Mouse (Mus musculus) neural tube, embryonic 12.5 days (tissue): Measurements from ENCODE around the gene Ufd1. TPM values are rescaled to one million over a fixed set of nuclear protein-coding genes. Genes with fewer than 3 reads are reported as not detected.

Experiments
- ATAC-seq: fragments of 200-750 bp; cut with Nextera tagmentation; 2 replicates; pipeline ENCODE4 v1.8.0; 2017; ENCODE audit warnings: low read depth, mild to moderate bottlenecking, moderate TSS enrichment, moderate library complexity; ENCODE audit not compliant: low FRiP score
- H3K27ac ChIP-seq: fragments of 300-500 bp; sonication (generic); 2 replicates; pipeline ENCODE4 v1.5.1; 2016
- H3K27me3 ChIP-seq: fragments of 300-500 bp; sonication (generic); replicated peaks from 2 replicates; pipeline ENCODE4 v1.6.1; 2016; ENCODE audit warnings: mild to moderate bottlenecking
- H3K36me3 ChIP-seq: fragments of 300-500 bp; sonication (generic); 2 replicates; pipeline ENCODE4 v1.6.1; 2016; ENCODE audit warnings: mild to moderate bottlenecking
- H3K4me1 ChIP-seq: fragments of 300-500 bp; sonication (generic); 2 replicates; pipeline ENCODE4 v1.6.1; 2016
- H3K4me2 ChIP-seq: fragments of 300-500 bp; sonication (generic); replicated peaks from 2 replicates; pipeline ENCODE4 v1.6.1; 2016; ENCODE audit warnings: mild to moderate bottlenecking
- H3K4me3 ChIP-seq: fragments of 300-500 bp; sonication (generic); 2 replicates; pipeline ENCODE4 v1.5.1; 2016
- H3K9ac ChIP-seq: fragments of 300-500 bp; sonication (generic); 2 replicates; pipeline ENCODE4 v1.6.1; 2016; ENCODE audit warnings: mild to moderate bottlenecking
- H3K9me3 ChIP-seq: fragments of 300-500 bp; sonication (generic); 2 replicates; pipeline ENCODE4 v1.6.1; 2016; ENCODE audit warnings: mild to moderate bottlenecking
- WGBS: fragments of 180-500 bp; shearing (Covaris S2); methylation state at CpG from one replicate; pipeline ENCODE4 v1.1.7; 2016; 5-methylcytosine and 5-hydroxymethylcytosine counted together
- polyA plus RNA-seq: library from polyadenylated mRNA; unstranded; fragments of >200 nt; fragmentation: Nextera tagmentation; extraction: Ambion mirVana; gene quantifications from 2 replicates; pipeline ENCODE4 v1.2.1, GENCODE M21; 2016

The Ufd1 gene
- polyA plus RNA-seq: 107 and 111 TPM in 2 replicates

DNA sequence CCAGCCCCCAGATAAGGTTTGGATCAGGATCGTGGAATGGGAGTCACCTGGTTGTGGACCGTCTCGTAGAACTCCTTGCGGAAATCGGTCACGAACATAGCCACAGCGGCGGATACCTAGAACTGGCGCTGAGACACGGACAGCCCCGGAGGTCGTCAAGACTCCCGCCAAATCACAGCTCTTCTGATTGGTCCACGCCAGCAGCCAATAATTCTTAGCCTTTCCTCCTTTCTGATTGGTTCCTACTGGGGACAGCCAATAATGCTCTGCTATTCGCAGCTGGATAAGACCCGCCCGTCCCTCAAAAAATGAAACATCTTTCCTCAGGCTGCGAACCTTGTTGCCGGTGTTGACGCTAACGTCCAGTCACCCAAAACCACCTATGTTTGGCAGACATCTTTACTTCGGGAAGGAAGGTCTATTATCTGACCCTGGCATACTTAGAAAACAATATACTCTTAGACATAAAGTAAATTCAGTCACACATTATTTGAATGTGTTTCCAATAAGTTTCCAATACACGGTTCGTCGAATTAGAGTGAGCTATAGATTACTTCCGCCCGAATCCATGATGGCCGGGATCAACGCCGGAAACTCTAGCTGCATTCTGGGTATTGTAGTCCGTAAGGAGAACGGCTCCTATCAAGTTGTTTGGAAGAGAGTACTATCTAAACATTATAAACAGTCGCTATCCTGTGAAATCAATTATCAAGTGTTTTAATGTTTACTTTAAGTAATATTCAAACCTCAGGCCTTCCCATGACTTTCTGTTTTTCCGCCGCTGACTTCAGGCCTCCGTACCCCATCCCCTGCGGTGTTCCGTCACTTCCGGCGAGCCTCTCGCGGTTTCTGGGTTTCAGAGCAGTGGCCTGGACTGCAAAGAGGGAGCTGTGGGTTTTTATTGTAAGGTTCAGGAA, at the start of gene Ufd1, which contains the start of gene Cdc45:
TSS of gene Ufd1 (plus strand) at position 312 of the 917 bp plus-strand sequence.
TSS of gene Cdc45 (minus strand) at position 520 of the 917 bp plus-strand sequence.
- peak within 1 kb of the TSS; percentile 71 for H3K4me2 ChIP-seq
- under 1% methylated on average over 42 of the region's 42 CpGs for WGBS
- peak; percentile 97 for ATAC-seq
- no peaks in the 10 kb centered on the region for H3K27me3 ChIP-seq
- H3K9ac ChIP-seq: peak within 1 kb of the TSS; percentile 81
- H3K4me3 ChIP-seq: peak within 1 kb of the TSS; percentile 82
- H3K9me3 ChIP-seq: no peaks in the 10 kb centered on the region
- peaks cover 38% of the 10 kb centered on the region for H3K36me3 ChIP-seq
- no peak within 1 kb of the TSS for H3K27ac ChIP-seq
- H3K4me1 ChIP-seq: peaks cover 14% of the 10 kb centered on the region

DNA sequence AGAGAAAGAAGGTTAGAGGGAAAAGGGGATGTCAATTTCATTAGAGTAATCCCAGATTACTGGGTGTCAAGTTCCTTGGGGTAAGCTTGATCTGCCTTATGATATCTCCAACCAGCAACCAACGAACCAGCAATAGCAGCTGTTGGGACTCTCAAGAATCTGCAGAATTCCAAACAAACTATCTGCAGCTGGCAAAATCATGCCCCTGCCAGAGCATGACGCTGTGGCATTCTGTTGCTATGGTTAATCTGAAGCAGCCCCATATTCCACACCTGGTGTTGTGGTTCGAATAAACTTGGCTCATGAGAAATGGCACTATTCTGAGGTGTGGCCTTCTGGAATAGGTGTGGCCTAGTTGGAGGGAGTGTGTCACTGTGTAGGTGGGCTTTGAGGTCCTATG, 48.6 kb upstream of the Ufd1 start:
- H3K27me3 ChIP-seq: no peaks in the 10 kb centered on the region
- no peak overlapping the region for H3K27ac ChIP-seq
- H3K9me3 ChIP-seq: no peaks in the 10 kb centered on the region; the same call in 1 of the 2 replicates
- 83% methylated on average over 3 of the region's 3 CpGs for WGBS
- H3K9ac ChIP-seq: no peak overlapping the region
- no peaks in the 10 kb centered on the region for H3K36me3 ChIP-seq
- ATAC-seq: no peak
- H3K4me2 ChIP-seq: no peak overlapping the region
- no peaks in the 10 kb centered on the region for H3K4me1 ChIP-seq
- no peak overlapping the region for H3K4me3 ChIP-seq

DNA sequence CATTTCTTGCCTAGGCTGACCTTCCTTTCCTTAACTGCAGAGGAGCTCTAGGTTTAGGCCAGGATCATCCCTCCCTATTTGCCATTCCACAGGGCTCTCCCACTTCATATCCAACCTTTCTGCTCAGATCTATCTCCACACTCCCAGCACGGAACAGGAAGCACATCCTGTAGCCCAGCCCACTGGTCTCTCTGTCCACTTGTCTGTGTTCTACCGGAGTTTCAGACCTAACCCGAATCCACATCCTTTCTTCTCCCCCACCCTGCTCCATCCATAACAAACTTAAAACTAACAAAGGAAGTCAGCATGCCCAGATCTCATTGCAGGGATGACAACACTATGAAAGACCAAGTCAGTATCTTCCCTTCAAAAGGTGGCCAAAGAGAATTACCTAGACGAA, 45.2 kb upstream of the Ufd1 start:
- no peaks in the 10 kb centered on the region for H3K27me3 ChIP-seq
- no peak for ATAC-seq
- no peak overlapping the region for H3K4me3 ChIP-seq
- no peak overlapping the region for H3K9ac ChIP-seq
- no peak overlapping the region for H3K27ac ChIP-seq
- no peak overlapping the region for H3K4me2 ChIP-seq
- 79% methylated on average over 4 of the region's 4 CpGs for WGBS
- H3K4me1 ChIP-seq: no peaks in the 10 kb centered on the region
- H3K36me3 ChIP-seq: no peaks in the 10 kb centered on the region
- H3K9me3 ChIP-seq: no peaks in the 10 kb centered on the region

DNA sequence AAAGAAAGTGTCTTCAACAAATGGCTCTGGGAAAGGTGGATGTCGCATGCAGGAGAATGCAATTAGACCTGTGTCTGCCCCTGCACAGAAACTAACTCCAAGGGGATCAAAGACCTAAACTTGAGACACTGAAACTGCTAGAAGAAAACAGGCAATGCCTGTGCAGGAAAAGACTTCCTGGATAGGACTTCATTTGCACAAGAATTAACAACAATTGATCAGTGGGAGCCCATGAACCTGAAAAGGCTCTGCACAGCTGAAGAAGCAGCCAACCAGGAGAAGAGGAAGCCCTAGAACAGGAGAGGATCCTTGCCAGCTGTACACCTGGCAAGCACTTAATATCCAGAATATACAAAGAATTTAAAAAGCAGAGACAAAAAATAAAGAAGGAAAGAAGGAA, 42.1 kb upstream of the Ufd1 start:
- no peak overlapping the region for H3K4me2 ChIP-seq
- H3K27ac ChIP-seq: no peak overlapping the region
- H3K9ac ChIP-seq: no peak overlapping the region
- no peaks in the 10 kb centered on the region for H3K36me3 ChIP-seq
- no peaks in the 10 kb centered on the region for H3K9me3 ChIP-seq
- ATAC-seq: no peak
- WGBS: 63% methylated on average over 1 of the region's 1 CpGs
- H3K27me3 ChIP-seq: no peaks in the 10 kb centered on the region
- no peaks in the 10 kb centered on the region for H3K4me1 ChIP-seq
- no peak overlapping the region for H3K4me3 ChIP-seq

DNA sequence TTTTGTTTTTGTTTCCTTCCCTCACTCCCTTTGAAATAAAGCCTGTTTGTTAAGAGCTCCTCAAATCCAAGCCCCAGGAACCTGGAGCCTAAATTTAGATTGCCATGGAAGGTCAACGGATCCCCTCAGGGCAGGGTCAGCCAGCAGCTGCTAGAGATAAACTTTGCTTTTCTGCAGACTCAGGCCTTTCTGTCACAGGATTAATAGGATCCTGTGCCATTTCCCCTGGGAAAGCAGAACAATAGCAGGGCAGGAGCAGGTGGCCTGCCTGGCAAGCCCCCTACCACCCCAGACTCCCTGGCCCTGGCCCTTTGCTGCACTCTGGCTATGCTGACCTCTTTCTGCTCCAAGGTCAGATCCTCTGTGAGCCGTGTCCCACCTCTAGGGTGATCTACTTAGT, 37.6 kb upstream of the Ufd1 start:
- Histone ChIP-seq H3K4me1 (peaks cover 13% of the 10 kb centered on the region), H3K4me2 (no peak overlapping the region), H3K9me3 (no peaks in the 10 kb centered on the region), H3K27me3 (peaks cover 40% of the 10 kb centered on the region), H3K36me3 (no peaks in the 10 kb centered on the region), H3K27ac (no peak overlapping the region), H3K4me3 (no peak overlapping the region), H3K9ac (no peak overlapping the region)
- WGBS: 18% methylated on average over 2 of the region's 2 CpGs
- ATAC-seq: no peak

DNA sequence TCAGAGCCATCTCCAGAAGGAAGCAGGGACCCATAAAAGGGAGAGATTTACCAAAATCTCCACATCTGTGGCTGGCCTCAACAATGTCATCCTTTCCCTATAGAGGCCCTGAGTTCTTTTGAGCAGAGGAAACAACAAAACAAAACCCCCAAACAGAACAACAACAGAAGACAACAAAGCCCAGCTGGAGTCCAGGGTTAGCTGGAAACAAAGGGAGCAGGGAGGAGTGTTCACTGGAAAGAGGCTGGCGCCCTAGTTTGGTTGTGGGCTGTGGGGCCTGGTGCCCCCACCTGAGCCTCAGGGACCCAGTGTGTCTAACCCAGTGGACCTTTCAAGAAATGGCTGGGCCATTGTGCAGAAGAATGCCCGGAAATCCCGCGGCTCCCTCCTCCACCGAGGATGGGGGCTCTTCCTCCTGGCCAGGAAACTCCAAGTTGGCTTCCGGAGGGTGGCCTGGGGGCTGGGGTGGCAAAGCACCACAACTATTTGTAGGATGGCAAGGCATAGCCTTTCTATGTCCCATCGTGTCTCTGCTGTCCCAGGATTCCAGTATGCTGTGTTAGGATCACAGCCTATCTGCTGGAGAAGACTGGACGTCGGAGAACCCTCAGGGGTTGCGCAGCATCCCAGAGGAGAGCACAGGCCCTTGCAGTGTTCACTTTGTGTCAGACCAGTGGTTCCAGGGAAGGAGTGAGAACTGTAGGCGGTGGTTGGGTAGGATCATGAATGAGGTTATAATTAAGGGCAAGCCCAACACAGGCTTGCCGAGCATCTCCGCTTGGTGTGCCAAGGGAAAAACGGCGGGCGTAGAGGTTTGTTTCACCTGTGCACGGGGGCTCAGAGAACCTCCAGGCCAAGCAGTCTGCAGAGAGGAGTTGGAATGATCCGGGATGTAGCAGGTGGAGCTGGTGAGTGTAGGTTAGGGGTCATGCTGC, 35.7 kb upstream of the Ufd1 start:
- Histone ChIP-seq H3K9me3 (no peaks in the 10 kb centered on the region), H3K4me3 (no peak overlapping the region), H3K27ac (no peak overlapping the region), H3K36me3 (no peaks in the 10 kb centered on the region), H3K9ac (no peak overlapping the region), H3K4me2 (peak overlapping the region; percentile 65), H3K27me3 (peaks cover 44% of the 10 kb centered on the region), H3K4me1 (peaks cover 13% of the 10 kb centered on the region)
- 28% methylated on average over 18 of the region's 18 CpGs for WGBS
- no peak for ATAC-seq

DNA sequence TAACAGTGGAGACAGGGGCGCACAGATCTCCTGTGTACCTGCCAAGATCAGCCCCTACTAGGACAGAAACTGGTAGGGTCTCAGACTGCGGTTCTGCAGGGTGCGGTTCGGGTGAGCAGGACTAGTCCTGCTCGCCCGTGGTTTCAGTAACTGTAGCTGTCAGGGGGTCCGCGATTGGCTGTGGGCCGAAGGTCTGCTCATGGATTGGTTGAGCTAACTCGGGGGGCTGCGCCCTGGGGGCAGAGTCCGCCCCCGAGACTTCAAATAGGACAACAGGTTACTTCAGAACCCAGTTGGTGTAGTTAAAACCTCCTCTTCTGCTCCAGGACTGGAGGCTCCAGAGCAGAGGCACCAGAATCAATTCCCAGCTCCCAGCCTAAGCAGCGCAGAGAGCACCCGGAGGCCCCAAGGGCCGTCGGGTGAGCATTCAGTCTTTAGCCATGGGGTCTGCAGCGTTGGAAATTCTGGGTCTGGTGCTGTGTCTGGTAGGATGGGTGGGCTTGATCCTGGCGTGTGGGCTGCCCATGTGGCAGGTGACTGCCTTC, 35.0 kb upstream of the Ufd1 start, which contains the start of gene Cldn5:
TSS of gene Cldn5 (plus strand) at position 292 of the 545 bp plus-strand sequence.
- H3K27ac ChIP-seq: no peak within 1 kb of the TSS
- ATAC-seq: peak; percentile 17; the same call in 1 of the 2 replicates
- 3% methylated on average over 19 of the region's 19 CpGs for WGBS
- H3K9ac ChIP-seq: peak within 1 kb of the TSS; percentile 47
- peak within 1 kb of the TSS; percentile 65 for H3K4me2 ChIP-seq
- H3K36me3 ChIP-seq: no peaks in the 10 kb centered on the region
- H3K4me1 ChIP-seq: peaks cover 13% of the 10 kb centered on the region
- H3K9me3 ChIP-seq: no peaks in the 10 kb centered on the region
- peaks cover 44% of the 10 kb centered on the region for H3K27me3 ChIP-seq
- H3K4me3 ChIP-seq: peak within 1 kb of the TSS; percentile 40

DNA sequence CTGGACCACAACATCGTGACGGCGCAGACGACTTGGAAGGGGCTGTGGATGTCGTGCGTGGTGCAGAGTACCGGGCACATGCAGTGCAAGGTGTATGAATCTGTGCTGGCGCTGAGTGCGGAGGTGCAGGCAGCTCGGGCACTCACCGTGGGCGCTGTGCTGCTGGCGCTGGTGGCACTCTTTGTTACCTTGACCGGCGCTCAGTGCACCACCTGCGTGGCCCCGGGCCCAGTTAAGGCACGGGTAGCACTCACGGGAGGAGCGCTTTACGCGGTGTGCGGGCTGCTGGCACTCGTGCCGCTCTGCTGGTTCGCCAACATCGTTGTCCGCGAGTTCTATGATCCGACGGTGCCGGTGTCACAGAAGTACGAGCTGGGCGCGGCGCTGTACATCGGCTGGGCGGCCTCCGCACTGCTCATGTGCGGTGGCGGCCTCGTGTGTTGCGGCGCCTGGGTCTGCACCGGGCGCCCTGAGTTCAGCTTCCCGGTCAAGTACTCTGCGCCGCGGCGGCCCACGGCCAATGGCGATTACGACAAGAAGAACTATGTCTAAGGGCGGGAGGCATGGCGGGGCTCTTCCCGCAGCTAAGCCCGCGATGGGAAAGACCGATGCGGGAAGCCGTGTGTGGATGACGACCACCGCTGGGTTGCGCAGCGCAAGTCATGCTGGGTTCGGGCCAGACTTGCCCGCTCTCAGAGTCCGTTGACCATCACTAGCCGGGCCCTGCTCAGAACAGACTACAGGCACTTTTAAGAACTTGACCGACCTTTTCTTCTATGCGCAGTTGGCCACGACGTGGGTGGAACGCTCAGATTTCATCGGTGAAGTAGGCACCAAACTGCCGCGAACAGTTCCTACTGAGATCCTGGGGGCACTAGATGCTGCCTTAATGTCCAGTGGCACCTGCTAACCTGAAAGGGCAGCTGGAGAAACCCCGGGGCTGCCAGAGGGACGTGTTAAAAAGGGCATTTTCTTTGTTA, 34.2 kb upstream of the Ufd1 start:
- H3K36me3 ChIP-seq: peaks cover 6% of the 10 kb centered on the region; the same call in 1 of the 2 replicates
- H3K4me3 ChIP-seq: peak overlapping the region; percentile 40
- peak overlapping the region; percentile 47 for H3K9ac ChIP-seq
- H3K27me3 ChIP-seq: peaks cover 44% of the 10 kb centered on the region
- no peak overlapping the region for H3K27ac ChIP-seq
- H3K9me3 ChIP-seq: no peaks in the 10 kb centered on the region
- peak; percentile 27 for ATAC-seq
- peaks cover 13% of the 10 kb centered on the region for H3K4me1 ChIP-seq
- peak overlapping the region; percentile 65 for H3K4me2 ChIP-seq
- 3% methylated on average over 80 of the region's 80 CpGs for WGBS

DNA sequence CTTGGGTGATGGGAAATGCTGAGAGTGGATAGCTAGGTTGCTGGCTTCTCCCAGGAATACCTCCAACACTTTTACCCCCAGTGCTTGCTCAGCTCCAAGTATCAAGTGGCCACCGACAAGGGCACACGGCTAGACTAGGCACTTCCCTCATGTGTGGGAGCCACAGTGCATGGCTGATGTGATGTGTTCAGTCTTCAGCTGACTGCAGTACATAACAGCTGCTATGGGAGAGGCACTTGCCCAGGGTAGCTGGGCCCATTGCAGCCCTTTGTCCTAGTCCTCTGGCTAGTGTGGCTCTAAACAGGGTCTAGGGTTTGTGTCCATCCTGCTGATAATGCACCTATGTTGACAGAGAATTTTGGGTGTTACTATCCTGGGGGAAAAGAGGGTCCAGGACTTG, 33.1 kb upstream of the Ufd1 start:
- 62% methylated on average over 2 of the region's 2 CpGs for WGBS
- Histone ChIP-seq H3K36me3 (peaks cover 9% of the 10 kb centered on the region; the same call in 1 of the 2 replicates), H3K27me3 (peaks cover 44% of the 10 kb centered on the region), H3K9ac (no peak overlapping the region), H3K4me2 (no peak overlapping the region), H3K27ac (no peak overlapping the region), H3K4me3 (no peak overlapping the region), H3K4me1 (peaks cover 13% of the 10 kb centered on the region), H3K9me3 (no peaks in the 10 kb centered on the region)
- no peak for ATAC-seq

DNA sequence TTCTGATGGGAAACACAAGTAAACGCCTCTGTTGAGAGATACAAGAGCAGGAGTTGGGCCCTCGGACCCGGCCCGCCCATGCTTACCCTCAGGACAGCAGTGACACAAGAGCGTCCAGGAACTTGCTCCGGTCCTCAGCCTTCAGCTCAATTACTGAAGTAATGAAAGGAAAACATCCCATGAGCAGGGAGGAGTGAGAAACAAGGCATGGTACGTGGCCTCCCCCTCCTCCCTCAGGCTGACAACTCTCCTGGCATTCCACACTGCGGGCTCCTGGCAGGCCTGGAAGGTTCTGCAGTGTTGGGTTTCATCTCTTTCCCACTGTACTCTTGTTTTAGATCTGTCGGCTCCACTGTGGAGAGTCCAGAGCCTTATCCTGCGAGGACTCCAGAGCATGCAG, 29.8 kb upstream of the Ufd1 start:
- no peak overlapping the region for H3K9ac ChIP-seq
- no peak overlapping the region for H3K27ac ChIP-seq
- H3K27me3 ChIP-seq: peaks cover 26% of the 10 kb centered on the region
- ATAC-seq: no peak
- no peaks in the 10 kb centered on the region for H3K9me3 ChIP-seq
- no peak overlapping the region for H3K4me2 ChIP-seq
- peaks cover 9% of the 10 kb centered on the region; the same call in 1 of the 2 replicates for H3K4me1 ChIP-seq
- 88% methylated on average over 10 of the region's 10 CpGs for WGBS
- H3K36me3 ChIP-seq: peaks cover 20% of the 10 kb centered on the region; the same call in 1 of the 2 replicates
- no peak overlapping the region for H3K4me3 ChIP-seq

DNA sequence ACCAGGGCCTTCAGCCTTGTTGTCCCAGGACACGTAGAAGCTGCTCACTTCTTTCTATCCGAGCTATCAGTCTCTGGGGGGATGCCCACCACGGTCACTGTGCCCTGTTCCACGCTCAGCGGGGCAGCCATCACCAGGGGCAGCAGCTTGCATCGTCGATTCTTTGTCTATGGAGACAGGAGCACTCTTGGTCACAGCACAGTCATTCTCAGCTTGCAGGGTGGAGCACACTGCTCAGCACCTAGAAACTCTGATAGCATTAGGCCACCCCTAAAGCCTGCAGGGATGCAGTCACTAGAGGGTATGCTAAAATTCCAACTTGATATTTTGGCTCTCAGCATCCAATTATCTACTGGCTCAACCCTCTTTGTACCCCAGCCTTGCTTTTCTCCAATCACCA, 26.6 kb upstream of the Ufd1 start:
- Histone ChIP-seq H3K27me3 (no peaks in the 10 kb centered on the region), H3K4me1 (no peaks in the 10 kb centered on the region), H3K9ac (no peak overlapping the region), H3K4me3 (no peak overlapping the region), H3K9me3 (no peaks in the 10 kb centered on the region), H3K4me2 (no peak overlapping the region), H3K27ac (no peak overlapping the region), H3K36me3 (peaks cover 26% of the 10 kb centered on the region)
- ATAC-seq: no peak
- WGBS: 91% methylated on average over 7 of the region's 7 CpGs
